Mouse (Mus musculus) brain, embryonic 14.5 days (tissue): Measurements from ENCODE around the gene Fam173b.

Experiments used
- CTCF ChIP-seq: fragments of 200-500 bp; IDR thresholded peaks from 2 replicates; pipeline ENCODE4 v1.5.1; 2012; ENCODE audit warnings: inconsistent platforms, mild to moderate bottlenecking, moderate library complexity, borderline replicate concordance; ENCODE audit not compliant: insufficient read depth, insufficient read length; ENCODE audit errors: extremely low read depth
- POLR2A ChIP-seq: fragments of 200-500 bp; IDR thresholded peaks from 2 replicates; pipeline ENCODE4 v1.6.1; 2012; ENCODE audit warnings: mild to moderate bottlenecking, inconsistent platforms, borderline replicate concordance; ENCODE audit not compliant: poor library complexity, insufficient read depth, insufficient read length, severe bottlenecking; ENCODE audit errors: extremely low read depth

- TF ChIP-seq CTCF (no peak), POLR2A (no peak)
Observed at GRCm38 (mm10) chr15:31603113-31603512, 1.5 kb downstream of the Fam173b start.
